Mouse (Mus musculus): ENCODE data around the gene Icam2.

DNA sequence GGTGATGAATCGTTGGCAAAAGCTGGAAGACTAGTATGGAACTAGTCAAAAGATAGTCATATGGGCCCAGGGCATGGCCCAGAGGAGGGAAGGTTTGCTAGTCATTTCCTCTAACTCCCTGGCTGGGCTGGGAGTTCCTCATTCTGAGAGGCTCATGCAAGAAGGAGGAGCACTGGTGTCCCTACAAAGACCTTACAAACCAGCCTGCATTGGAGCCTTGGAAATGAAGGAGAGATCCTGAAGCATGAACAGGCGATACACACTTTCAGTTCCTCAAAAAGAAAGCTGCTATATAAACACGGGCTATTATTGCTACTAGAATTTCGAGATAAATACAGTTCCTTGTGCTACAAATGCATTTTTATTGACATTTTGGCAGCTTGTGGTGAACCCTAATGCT, 40.2 kb upstream of the Icam2 start:
- no peak for TF ChIP-seq CTCF (IDR thresholded peaks at IDR 0.05; ENCODE audit: extremely low read depth, insufficient read depth, insufficient read length, insufficient replicate concordance)
- TF ChIP-seq POLR2A (IDR thresholded peaks at IDR 0.05; ENCODE audit: low read depth, low read length) = no peak
